Mouse (Mus musculus) heart, postnatal 0 days (tissue): ENCODE results near the gene Serpina3i.
"Not testable (repeated sequence)": the region's sequence is repeated elsewhere in the genome, so short reads cannot be mapped to it uniquely, and the experiment has no call there.

Source experiments
- CTCF ChIP-seq: IDR thresholded peaks from 2 replicates; pipeline ENCODE4 v1.5.1; 2016; ENCODE audit warnings: antibody characterized with exemption, control low read depth, low read depth
- EP300 ChIP-seq: IDR thresholded peaks from 2 replicates; pipeline ENCODE4 v1.6.1; 2016; ENCODE audit warnings: antibody characterized with exemption, low read depth

DNA sequence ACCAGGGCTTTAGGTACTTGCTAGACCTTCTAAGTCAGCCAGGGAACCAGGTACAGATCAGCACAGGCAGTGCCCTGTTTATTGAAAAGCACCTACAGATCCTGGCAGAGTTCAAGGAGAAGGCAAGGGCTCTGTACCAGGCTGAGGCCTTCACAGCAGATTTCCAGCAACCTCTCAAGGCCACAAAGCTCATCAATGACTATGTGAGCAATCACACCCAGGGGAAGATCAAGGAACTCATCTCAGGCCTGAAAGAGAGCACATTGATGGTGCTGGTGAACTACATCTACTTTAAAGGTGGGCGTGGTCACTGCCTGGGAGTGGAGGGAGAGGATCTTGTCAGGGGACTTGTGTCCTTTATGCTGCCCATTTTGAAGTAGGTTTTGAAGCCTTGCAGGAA lies 24.9 kb upstream of the Serpina3i start:
- not testable (repeated sequence) for TF ChIP-seq CTCF, EP300
